Mouse (Mus musculus): ENCODE measurements around the gene Ebf1. TPM values are rescaled to one million over a fixed set of nuclear protein-coding genes. Genes with fewer than 3 reads are reported as not detected.

The Ebf1 gene
- polyA plus RNA-seq, 1 experiment from 2014 or later = 16.2 TPM

- H3K4me2 ChIP-seq (ENCODE audit: low read depth, low read length) = no peak overlapping the region
- WGBS = 88% methylated on average over 7 of the region's 7 CpGs
- no peak overlapping the region for H3K27ac ChIP-seq (ENCODE audit: low read length)
- no peaks in the 10 kb centered on the region for H3K9me3 ChIP-seq (replicated peaks; ENCODE audit: control insufficient read depth, low read length)
- no peak overlapping the region for H3K9ac ChIP-seq (ENCODE audit: low read length)
- H3K27me3 ChIP-seq (ENCODE audit: control insufficient read depth, insufficient read depth, low read length) = no peaks in the 10 kb centered on the region
- no peak for ATAC-seq (replicated peaks; ENCODE audit: extremely low read depth, insufficient read depth, low FRiP score)
- H3K4me1 ChIP-seq (ENCODE audit: control insufficient read depth, insufficient read depth, low read length) = no peaks in the 10 kb centered on the region
- H3K36me3 ChIP-seq (ENCODE audit: control insufficient read depth, insufficient read depth) = no peaks in the 10 kb centered on the region
- H3K4me3 ChIP-seq (ENCODE audit: low read length) = no peak overlapping the region
Observed at GRCm38 (mm10) chr11:44804046-44804445, 186.9 kb downstream of the Ebf1 start.

- Histone ChIP-seq H3K27me3 (ENCODE audit: control insufficient read depth, insufficient read depth, low read length) (no peaks in the 10 kb centered on the region), H3K4me1 (ENCODE audit: control insufficient read depth, insufficient read depth, low read length) (no peaks in the 10 kb centered on the region), H3K27ac (ENCODE audit: low read length) (no peak overlapping the region), H3K9ac (ENCODE audit: low read length) (no peak overlapping the region), H3K9me3 (replicated peaks; ENCODE audit: control insufficient read depth, low read length) (no peaks in the 10 kb centered on the region), H3K36me3 (ENCODE audit: control insufficient read depth, insufficient read depth) (no peaks in the 10 kb centered on the region), H3K4me2 (ENCODE audit: low read depth, low read length) (no peak overlapping the region), H3K4me3 (ENCODE audit: low read length) (no peak overlapping the region)
- no peak for ATAC-seq (replicated peaks; ENCODE audit: extremely low read depth, insufficient read depth, low FRiP score)
- WGBS = 36% methylated on average over 11 of the region's 11 CpGs
Observed at GRCm38 (mm10) chr11:44806589-44806988, 189.5 kb downstream of the Ebf1 start.

DNA sequence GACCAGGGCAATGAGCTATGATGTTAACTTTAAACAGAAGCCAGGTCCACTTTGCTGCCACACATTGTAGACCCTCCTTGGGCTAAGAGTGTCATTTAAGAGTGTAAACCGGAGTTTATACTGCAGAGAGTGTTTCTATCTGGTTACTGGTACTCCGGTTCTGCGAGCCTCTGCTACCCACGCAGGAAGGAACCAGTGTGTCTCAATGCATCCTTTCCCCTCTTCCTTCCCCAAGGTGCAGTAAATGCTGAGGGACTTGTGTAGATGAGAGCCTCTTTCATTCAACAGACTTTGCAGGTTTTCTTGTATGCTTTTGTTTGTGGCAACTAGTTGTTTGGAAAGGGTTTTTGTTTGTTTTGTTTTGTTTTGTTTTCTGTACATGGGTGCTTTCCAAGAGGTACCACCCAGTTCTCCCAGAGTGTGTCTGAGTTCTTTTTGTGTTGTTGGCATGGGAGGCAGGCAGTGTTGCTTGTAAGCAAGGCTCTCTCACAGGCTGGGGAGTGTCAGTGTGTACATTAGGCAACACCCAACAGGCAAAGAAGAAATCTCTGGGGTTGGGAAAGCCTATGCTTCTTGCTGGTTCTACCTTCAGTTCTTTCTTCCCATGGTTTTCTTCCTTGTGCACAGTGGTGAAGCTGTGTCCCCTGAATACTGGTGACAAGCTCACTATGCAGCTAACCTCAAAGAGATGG is 191.9 kb downstream of the Ebf1 start:
- H3K27me3 ChIP-seq (ENCODE audit: control insufficient read depth, insufficient read depth, low read length) = no peaks in the 10 kb centered on the region
- H3K27ac ChIP-seq (ENCODE audit: low read length) = no peak overlapping the region
- no peak overlapping the region for H3K4me2 ChIP-seq (ENCODE audit: low read depth, low read length)
- no peak overlapping the region for H3K4me3 ChIP-seq (ENCODE audit: low read length)
- ATAC-seq (replicated peaks; ENCODE audit: extremely low read depth, insufficient read depth, low FRiP score) = no peak
- H3K9ac ChIP-seq (ENCODE audit: low read length) = no peak overlapping the region
- H3K36me3 ChIP-seq (ENCODE audit: control insufficient read depth, insufficient read depth) = no peaks in the 10 kb centered on the region
- 73% methylated on average over 4 of the region's 4 CpGs for WGBS
- H3K9me3 ChIP-seq (replicated peaks; ENCODE audit: control insufficient read depth, low read length) = no peaks in the 10 kb centered on the region
- H3K4me1 ChIP-seq (ENCODE audit: control insufficient read depth, insufficient read depth, low read length) = no peaks in the 10 kb centered on the region

GRCm38 (mm10) chr11:44811007-44811406 is 193.9 kb downstream of the Ebf1 start:
- no peak for ATAC-seq (replicated peaks; ENCODE audit: extremely low read depth, insufficient read depth, low FRiP score)
- Histone ChIP-seq H3K9me3 (replicated peaks; ENCODE audit: control insufficient read depth, low read length) (no peaks in the 10 kb centered on the region), H3K4me3 (ENCODE audit: low read length) (no peak overlapping the region), H3K9ac (ENCODE audit: low read length) (no peak overlapping the region), H3K27me3 (ENCODE audit: control insufficient read depth, insufficient read depth, low read length) (no peaks in the 10 kb centered on the region), H3K4me1 (ENCODE audit: control insufficient read depth, insufficient read depth, low read length) (no peaks in the 10 kb centered on the region), H3K4me2 (ENCODE audit: low read depth, low read length) (no peak overlapping the region), H3K27ac (ENCODE audit: low read length) (no peak overlapping the region), H3K36me3 (ENCODE audit: control insufficient read depth, insufficient read depth) (no peaks in the 10 kb centered on the region)
- WGBS = 70% methylated on average over 6 of the region's 6 CpGs

GRCm38 (mm10) chr11:44812193-44812746 is 195.2 kb downstream of the Ebf1 start:
- Histone ChIP-seq H3K9ac (ENCODE audit: low read length) (no peak overlapping the region), H3K27ac (ENCODE audit: low read length) (no peak overlapping the region), H3K4me3 (ENCODE audit: low read length) (no peak overlapping the region), H3K36me3 (ENCODE audit: control insufficient read depth, insufficient read depth) (no peaks in the 10 kb centered on the region), H3K4me2 (ENCODE audit: low read depth, low read length) (no peak overlapping the region), H3K9me3 (replicated peaks; ENCODE audit: control insufficient read depth, low read length) (no peaks in the 10 kb centered on the region), H3K27me3 (ENCODE audit: control insufficient read depth, insufficient read depth, low read length) (no peaks in the 10 kb centered on the region), H3K4me1 (ENCODE audit: control insufficient read depth, insufficient read depth, low read length) (no peaks in the 10 kb centered on the region)
- WGBS = 85% methylated on average over 5 of the region's 5 CpGs
- ATAC-seq (replicated peaks; ENCODE audit: extremely low read depth, insufficient read depth, low FRiP score) = no peak

GRCm38 (mm10) chr11:44813534-44813933 is 196.4 kb downstream of the Ebf1 start:
- Histone ChIP-seq H3K27me3 (ENCODE audit: control insufficient read depth, insufficient read depth, low read length) (no peaks in the 10 kb centered on the region), H3K4me3 (ENCODE audit: low read length) (no peak overlapping the region), H3K4me1 (ENCODE audit: control insufficient read depth, insufficient read depth, low read length) (no peaks in the 10 kb centered on the region), H3K9me3 (replicated peaks; ENCODE audit: control insufficient read depth, low read length) (no peaks in the 10 kb centered on the region), H3K36me3 (ENCODE audit: control insufficient read depth, insufficient read depth) (no peaks in the 10 kb centered on the region), H3K9ac (ENCODE audit: low read length) (no peak overlapping the region), H3K27ac (ENCODE audit: low read length) (no peak overlapping the region), H3K4me2 (ENCODE audit: low read depth, low read length) (no peak overlapping the region)
- WGBS = 84% methylated on average over 7 of the region's 7 CpGs
- no peak for ATAC-seq (replicated peaks; ENCODE audit: extremely low read depth, insufficient read depth, low FRiP score)

GRCm38 (mm10) chr11:44814847-44815246 is 197.7 kb downstream of the Ebf1 start:
- H3K9me3 ChIP-seq (replicated peaks; ENCODE audit: control insufficient read depth, low read length) = no peaks in the 10 kb centered on the region
- H3K27ac ChIP-seq (ENCODE audit: low read length) = no peak overlapping the region
- 82% methylated on average over 5 of the region's 5 CpGs for WGBS
- no peak for ATAC-seq (replicated peaks; ENCODE audit: extremely low read depth, insufficient read depth, low FRiP score)
- no peak overlapping the region for H3K4me2 ChIP-seq (ENCODE audit: low read depth, low read length)
- no peaks in the 10 kb centered on the region for H3K36me3 ChIP-seq (ENCODE audit: control insufficient read depth, insufficient read depth)
- H3K27me3 ChIP-seq (ENCODE audit: control insufficient read depth, insufficient read depth, low read length) = no peaks in the 10 kb centered on the region
- H3K9ac ChIP-seq (ENCODE audit: low read length) = no peak overlapping the region
- H3K4me3 ChIP-seq (ENCODE audit: low read length) = no peak overlapping the region
- H3K4me1 ChIP-seq (ENCODE audit: control insufficient read depth, insufficient read depth, low read length) = no peaks in the 10 kb centered on the region

GRCm38 (mm10) chr11:44815991-44816390 is 198.9 kb downstream of the Ebf1 start:
- Histone ChIP-seq H3K4me3 (ENCODE audit: low read length) (no peak overlapping the region), H3K4me1 (ENCODE audit: control insufficient read depth, insufficient read depth, low read length) (no peaks in the 10 kb centered on the region), H3K9ac (ENCODE audit: low read length) (no peak overlapping the region), H3K36me3 (ENCODE audit: control insufficient read depth, insufficient read depth) (no peaks in the 10 kb centered on the region), H3K27ac (ENCODE audit: low read length) (no peak overlapping the region), H3K9me3 (replicated peaks; ENCODE audit: control insufficient read depth, low read length) (no peaks in the 10 kb centered on the region), H3K27me3 (ENCODE audit: control insufficient read depth, insufficient read depth, low read length) (no peaks in the 10 kb centered on the region), H3K4me2 (ENCODE audit: low read depth, low read length) (no peak overlapping the region)
- no peak for ATAC-seq (replicated peaks; ENCODE audit: extremely low read depth, insufficient read depth, low FRiP score)
- 76% methylated on average over 4 of the region's 4 CpGs for WGBS

GRCm38 (mm10) chr11:44822312-44822711 is 205.2 kb downstream of the Ebf1 start:
- H3K4me2 ChIP-seq (ENCODE audit: low read depth, low read length) = no peak overlapping the region
- H3K36me3 ChIP-seq (ENCODE audit: control insufficient read depth, insufficient read depth) = no peaks in the 10 kb centered on the region
- no peak overlapping the region for H3K4me3 ChIP-seq (ENCODE audit: low read length)
- H3K27me3 ChIP-seq (ENCODE audit: control insufficient read depth, insufficient read depth, low read length) = no peaks in the 10 kb centered on the region
- H3K4me1 ChIP-seq (ENCODE audit: control insufficient read depth, insufficient read depth, low read length) = peaks cover 3% of the 10 kb centered on the region; the same call in 1 of the 2 replicates
- H3K27ac ChIP-seq (ENCODE audit: low read length) = no peak overlapping the region
- no peak for ATAC-seq (replicated peaks; ENCODE audit: extremely low read depth, insufficient read depth, low FRiP score)
- H3K9me3 ChIP-seq (replicated peaks; ENCODE audit: control insufficient read depth, low read length) = no peaks in the 10 kb centered on the region
- H3K9ac ChIP-seq (ENCODE audit: low read length) = no peak overlapping the region
